Mouse (Mus musculus) testis, adult 2 months (tissue): ENCODE measurements around the gene Dusp14.

Experiments
- CTCF ChIP-seq: fragments of 200-500 bp; IDR thresholded peaks from 2 replicates; pipeline ENCODE4 v1.5.1; 2012; ENCODE audit warnings: low read depth, mild to moderate bottlenecking, inconsistent platforms, low read length, moderate library complexity; ENCODE audit not compliant: control insufficient read depth, insufficient read depth, insufficient replicate concordance
- POLR2A ChIP-seq: fragments of 200-500 bp; IDR thresholded peaks from 2 replicates; pipeline ENCODE4 v1.6.1; 2012; ENCODE audit warnings: low read depth, mild to moderate bottlenecking, inconsistent platforms, low read length, moderate library complexity; ENCODE audit not compliant: control insufficient read depth

DNA sequence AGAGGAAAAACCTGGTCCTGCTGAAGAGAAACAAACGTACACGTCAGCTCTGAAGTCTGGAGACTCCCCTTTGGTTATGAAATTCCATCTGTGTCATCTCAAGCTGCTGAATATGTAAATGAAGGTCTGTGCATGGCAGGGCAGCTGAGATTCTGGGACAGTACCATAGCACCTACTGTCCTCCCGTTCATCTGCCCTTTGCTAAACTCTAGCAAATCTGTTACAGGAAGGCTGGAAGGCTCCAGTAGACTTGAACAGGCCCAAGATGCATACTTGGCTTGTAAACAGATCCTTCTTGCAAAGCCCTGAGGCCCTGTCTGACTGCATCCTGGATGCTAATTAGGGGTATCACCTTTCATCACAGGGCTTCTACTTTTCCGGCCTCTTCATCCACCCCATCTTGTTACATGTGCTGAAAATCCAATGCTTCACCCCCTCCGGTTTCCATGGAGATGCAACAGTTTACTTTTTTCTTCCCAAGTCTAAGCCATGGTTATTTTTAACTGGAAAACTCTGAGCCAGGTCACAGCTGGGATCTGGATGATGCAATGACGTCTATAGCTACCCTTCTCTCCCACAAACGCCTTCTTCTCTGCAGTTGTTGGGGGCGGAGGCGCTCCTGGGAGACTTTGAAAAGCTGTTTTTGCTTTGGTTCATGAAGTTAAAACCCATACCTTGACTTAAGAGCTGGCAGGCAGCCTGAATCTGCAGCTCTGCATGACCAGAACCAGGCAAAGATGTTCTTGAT lies 4.0 kb upstream of the Dusp14 start:
- no peak for TF ChIP-seq POLR2A
- no peak for TF ChIP-seq CTCF
